Mouse (Mus musculus) right cerebral cortex, postnatal 36 days (tissue): ENCODE results near the gene Mxd1.

Source experiments
- DNase-seq, 2 experiments: peaks; one replicate each; pipeline ENCODE4 v3.0.0; 2022; ENCODE audit warnings: low spot score in 2 of 2, mixed read lengths in 1 of 2

Gene Mxd1

DNA sequence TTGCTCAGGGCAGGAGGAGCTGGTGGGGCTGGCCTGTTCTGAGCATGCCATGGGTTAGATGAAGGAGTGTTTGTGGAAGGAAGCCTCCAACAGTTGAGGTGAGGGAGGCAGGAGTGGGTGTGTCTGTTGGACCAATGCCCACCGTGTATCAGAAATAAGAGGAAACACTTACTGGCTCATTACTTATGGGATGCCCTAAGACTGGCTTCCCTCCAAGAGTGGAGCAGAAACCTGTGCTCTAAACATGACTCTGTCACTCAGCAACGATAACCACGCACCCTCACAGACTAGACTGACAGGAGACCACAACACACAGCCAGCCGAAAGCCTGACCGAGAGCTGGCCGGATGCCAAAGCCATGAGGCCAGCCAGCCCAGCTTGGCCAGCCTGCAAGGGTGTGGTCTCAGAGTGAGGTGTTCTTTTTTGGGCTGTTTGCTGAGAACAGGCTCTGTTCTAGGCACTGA is 69.0 kb downstream of the Mxd1 start:
- DNase-seq: no peak

DNA sequence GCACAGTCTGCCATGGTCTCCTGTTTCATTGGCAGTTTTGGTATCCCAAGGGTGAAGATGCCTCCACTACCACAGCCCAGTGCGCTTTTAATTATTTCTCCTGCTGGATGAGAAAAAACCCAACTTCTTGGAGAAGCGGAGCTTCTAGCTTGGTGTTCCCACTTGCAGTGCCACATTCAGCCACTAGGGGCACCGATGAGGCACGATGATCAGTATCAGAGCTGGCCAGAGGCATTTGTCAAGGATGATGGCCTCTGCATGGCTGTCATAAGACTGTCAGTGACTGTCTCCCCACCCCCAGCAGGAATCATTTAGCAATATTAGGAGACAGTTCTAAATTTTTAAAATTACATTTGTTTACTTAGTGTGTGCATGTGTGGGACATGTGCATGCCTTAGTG is 69.8 kb downstream of the Mxd1 start:
- peak; percentile 62 to 73 for DNase-seq

DNA sequence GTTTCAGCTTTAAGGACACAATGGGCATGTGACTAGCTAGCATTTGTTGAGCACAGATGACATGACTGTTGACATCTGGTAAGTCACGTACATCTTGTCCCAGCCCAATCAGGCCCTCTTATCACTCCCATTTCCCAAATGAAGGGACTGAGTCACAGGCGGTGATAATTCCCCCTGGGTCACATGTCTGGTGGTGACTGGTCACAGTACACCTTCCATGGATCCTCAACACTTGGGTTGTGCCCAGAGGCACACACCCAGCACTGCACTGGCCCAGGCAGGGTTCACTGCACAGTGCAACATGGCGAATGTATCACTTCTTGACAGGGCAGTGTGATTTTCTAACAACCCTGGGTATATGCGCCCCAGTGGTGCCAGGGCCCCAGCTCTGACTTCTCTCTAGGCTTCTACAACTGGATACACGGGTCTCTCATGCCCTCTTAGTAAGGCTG is 70.2 kb downstream of the Mxd1 start:
- DNase-seq: no peak
